Mouse (Mus musculus): ENCODE results near the gene Lrrk2. TPM values are rescaled to one million over a fixed set of nuclear protein-coding genes. Genes with fewer than 3 reads are reported as not detected.

Lrrk2 gene
- polyA plus RNA-seq, 1 experiment from 2014 or later: 1.5 TPM

Other genes with a start within 250 kb of the Lrrk2 start
- 0.07 and 0.13 TPM in 2 replicates for gene Slc2a13, start 99.9 kb upstream of the Lrrk2 start, polyA plus RNA-seq (2015; fragmentation: Nextera tagmentation; extraction: Ambion mirVana)
- not detected in 2 replicates for gene Smgc, start 165.1 kb downstream of the Lrrk2 start, polyA plus RNA-seq (2015; fragmentation: Nextera tagmentation; extraction: Ambion mirVana)

All from liver, embryonic 16.5 days (tissue).